Mouse (Mus musculus): Measurements from ENCODE around the gene Igll1.

DNA sequence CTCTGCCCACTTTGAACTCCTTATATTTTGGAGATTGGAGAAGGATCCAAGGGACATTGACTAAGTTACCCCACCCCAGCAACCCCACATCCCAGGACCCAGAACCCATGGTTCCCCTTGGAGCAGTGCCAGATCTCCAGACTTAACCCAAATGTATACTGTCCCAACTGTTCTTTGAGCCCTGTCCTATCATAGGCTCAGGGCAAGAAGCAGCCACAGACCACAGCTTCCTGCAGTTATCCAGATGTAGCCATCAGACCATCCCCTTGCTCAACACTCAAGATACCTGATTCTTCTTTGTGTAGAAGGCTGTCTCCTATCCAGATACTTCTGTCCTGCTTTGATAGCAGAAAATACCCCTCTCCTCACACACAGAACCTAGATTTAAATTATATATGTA, 1.4 kb upstream of the Igll1 start:
- TF ChIP-seq CTCF (IDR thresholded peaks at IDR 0.05; ENCODE audit: control insufficient read depth, insufficient read depth, low read length) (no peak), POLR2A (IDR thresholded peaks at IDR 0.05; ENCODE audit: borderline replicate concordance, control insufficient read depth, low read depth, low read length) (no peak)

Data from bone marrow, adult 2 months (tissue).